Mouse (Mus musculus) bone marrow, adult 2 months (tissue): ENCODE results near the gene Tmtc2.
"Not testable (repeated sequence)": the region's sequence is repeated elsewhere in the genome, so short reads cannot be mapped to it uniquely, and the experiment has no call there.

Experiments
- CTCF ChIP-seq: fragments of 200-500 bp; IDR thresholded peaks from 2 replicates; pipeline ENCODE4 v1.5.1; 2011; ENCODE audit warnings: low read length, control low read depth; ENCODE audit not compliant: control insufficient read depth, insufficient read depth
- POLR2A ChIP-seq: fragments of 200-500 bp; IDR thresholded peaks from 2 replicates; pipeline ENCODE4 v1.6.1; 2011; ENCODE audit warnings: low read depth, mild to moderate bottlenecking, control low read depth, low read length, borderline replicate concordance; ENCODE audit not compliant: control insufficient read depth

GRCm38 (mm10) chr10:105238291-105238690 is 336.0 kb downstream of the Tmtc2 start:
- not testable (repeated sequence) for TF ChIP-seq CTCF, POLR2A
